Mouse (Mus musculus) liver, adult 2 months (tissue): ENCODE data around the gene Tbl1xr1.

Experiments
- CTCF ChIP-seq: fragments of 200-500 bp; IDR thresholded peaks from 2 replicates; pipeline ENCODE4 v1.5.1; 2011; ENCODE audit warnings: low read depth, low read length, control low read depth
- POLR2A ChIP-seq: fragments of 200-500 bp; IDR thresholded peaks from 2 replicates; pipeline ENCODE4 v1.6.1; 2011; ENCODE audit warnings: low read length, control low read depth; ENCODE audit not compliant: insufficient read depth; ENCODE audit errors: extremely low read depth

- TF ChIP-seq POLR2A, result no peak
- no peak for TF ChIP-seq CTCF
These were observed 76.3 kb downstream of the Tbl1xr1 start for GRCm38 (mm10) chr3:22152773-22153172.
